Mouse (Mus musculus) heart, postnatal 25 days (tissue): ENCODE measurements around the gene Abat. TPM values are rescaled to one million over a fixed set of nuclear protein-coding genes. Genes with fewer than 3 reads are reported as not detected.
A peak's percentile ranks its signal among the peaks of the same experiment; 100 is the strongest.
"Not testable (repeated sequence)": the region's sequence is repeated elsewhere in the genome, so short reads cannot be mapped to it uniquely, and the experiment has no call there.

Experiments
- DNase-seq: peaks from one replicate; pipeline ENCODE4 v3.0.0; 2022; ENCODE audit warnings: low spot score
- intact Hi-C: fragments of 180-260 bp; cut with DNase I; formaldehyde crosslinking; loops from one replicate; pipeline ENCODE4 v1.15.1; 2025
- total RNA-seq, 2 experiments: library from RNA; stranded (reverse); gene quantifications; 2 replicates each; pipeline ENCODE4 v1.2.3; 2021

Gene Abat
- total RNA-seq, 2 experiments from 2014 or later: 5.5 to 5.6 TPM

DNA sequence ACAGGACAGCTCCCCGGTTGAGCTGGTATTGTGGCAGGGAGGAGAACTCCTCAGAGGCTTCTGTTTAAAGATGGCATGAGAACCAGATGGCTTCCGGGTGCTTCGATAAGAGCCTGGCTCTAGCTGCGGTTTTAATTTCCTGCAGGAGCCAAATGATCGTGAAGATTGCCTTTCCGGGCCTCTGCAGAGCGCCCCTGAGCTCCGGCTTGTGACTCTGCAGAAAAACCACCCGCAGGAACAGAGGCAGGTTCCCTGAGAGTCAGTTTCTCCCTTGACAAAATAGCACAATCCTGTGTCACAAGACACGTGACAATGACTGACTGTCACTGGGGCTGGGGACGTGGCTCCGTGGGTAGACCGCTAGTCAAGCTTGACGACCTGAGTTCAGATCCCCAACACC lies 16.8 kb downstream of the Abat start:
- intact Hi-C loops: no loop called here

GRCm38 (mm10) chr16:8532461-8532860 lies 19.2 kb downstream of the Abat start:
- DNase-seq: no peak
- intact Hi-C loops: no loop called here

More for the DNA sequence above, 16.8 kb downstream of the Abat start:
- DNase-seq: no peak

DNA sequence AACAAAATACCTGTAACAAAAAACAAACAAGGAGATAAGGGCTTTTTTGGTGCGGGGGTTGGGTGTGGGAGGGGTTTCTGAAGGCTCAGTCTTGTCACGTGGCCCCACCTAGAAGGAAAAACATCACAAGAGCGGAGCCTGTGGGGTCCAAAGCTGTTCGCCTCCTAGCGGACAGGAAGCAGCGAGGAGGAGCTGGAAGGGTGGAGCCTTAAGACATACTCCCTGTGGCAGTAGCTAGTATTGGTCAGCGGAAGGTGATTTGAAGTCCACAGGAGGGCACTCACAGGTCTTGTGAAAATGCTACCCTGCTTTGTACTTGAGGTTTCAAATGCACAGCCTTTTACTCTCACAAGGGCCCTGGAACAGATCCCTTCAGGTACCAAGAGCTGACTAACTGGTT lies 19.7 kb downstream of the Abat start:
- DNase-seq: no peak
- intact Hi-C loops: no loop called here

DNA sequence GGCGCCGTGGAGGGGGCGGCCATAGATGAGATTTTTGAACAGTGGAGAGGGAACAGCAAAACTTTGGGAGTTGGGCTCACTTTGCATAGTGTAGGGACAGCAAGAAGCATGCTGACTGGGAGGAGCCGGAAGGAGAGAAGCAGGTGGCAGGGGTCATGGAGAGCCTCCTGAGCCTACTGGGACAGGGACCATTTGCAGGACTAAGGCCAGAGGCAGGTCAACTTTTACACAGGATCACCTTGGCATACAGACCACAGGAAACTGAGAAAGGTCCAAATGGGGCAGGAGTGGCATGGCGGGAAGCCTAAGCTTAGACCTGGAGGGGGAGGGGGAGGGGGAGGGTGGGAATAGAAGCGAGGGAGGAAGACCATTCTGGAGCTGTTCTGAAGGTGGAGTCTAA lies 20.2 kb downstream of the Abat start:
- no peak for DNase-seq
- intact Hi-C loops: no loop called here

DNA sequence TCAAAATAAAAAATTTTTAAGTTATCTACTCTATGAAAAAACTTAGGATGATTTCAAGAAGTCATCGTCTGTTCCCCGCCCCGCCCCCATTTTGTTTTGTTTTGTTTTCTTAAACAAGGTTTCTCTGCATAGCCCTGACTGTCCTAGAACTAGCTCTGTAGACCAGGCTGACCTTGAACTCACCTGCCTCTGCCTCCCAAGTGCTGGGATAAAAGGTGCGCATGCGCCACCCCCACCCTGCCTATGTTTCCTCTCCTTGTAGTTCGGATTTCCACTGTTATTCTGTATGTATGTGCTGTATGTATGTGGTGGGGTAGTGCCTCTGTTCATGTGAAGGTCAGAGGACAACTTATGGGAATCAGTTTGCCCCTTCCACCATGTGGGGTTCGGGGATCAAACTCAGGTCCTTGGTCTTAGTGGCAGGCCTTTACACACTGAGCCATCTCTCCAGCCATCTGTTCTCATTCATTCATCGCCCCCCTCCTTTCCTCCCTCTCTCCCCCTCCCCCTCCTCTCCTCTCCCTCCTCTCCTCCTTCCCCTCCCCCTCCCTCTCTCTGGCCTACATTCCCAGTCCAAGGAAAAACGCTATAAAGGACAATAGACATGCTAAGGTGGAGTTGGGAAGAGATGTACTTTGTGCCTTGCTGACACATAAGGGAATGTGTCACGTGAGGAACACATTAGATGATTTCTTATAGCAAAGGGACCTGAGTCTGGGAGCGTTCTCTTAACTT lies 21.4 kb downstream of the Abat start:
- intact Hi-C loops: no loop called here
- no peak for DNase-seq

- no peak for DNase-seq
- intact Hi-C loops: no loop called here
Observed at GRCm38 (mm10) chr16:8535411-8535810, 22.2 kb downstream of the Abat start.

DNA sequence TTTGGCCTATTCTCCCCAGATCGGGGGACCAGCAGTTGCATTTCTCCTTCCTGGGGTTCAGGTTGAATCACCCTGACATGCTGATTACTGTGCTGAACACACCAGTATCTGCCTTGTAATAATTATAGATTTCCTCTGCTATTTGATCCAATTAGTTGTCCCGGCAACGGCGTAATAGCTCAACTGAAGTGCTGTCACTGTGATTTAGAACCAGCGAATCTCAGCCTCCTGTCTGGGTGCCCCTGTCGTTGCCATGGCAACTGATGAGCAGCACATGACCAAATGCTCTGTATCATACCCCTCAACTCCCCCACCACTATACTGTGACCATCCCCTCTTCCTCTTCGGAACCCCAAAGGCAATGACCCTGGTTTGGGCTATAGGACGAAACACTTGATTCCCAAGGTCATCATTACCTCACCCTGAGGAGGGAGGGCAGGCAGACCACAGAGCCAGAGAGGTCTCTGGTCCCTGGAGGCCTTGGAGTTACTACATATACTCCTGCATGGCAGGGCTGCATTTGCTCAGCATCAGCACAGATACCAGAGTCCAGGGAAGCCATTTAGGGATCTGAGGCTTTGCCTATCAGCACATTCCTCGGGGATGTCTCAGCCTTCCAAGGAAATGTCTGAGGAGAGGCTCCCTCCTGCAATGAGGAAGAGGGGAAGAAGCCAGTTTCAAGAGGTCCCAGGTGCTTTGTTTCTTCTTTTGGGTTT lies 26.1 kb downstream of the Abat start:
- intact Hi-C loops: no loop called here
- no peak for DNase-seq

DNA sequence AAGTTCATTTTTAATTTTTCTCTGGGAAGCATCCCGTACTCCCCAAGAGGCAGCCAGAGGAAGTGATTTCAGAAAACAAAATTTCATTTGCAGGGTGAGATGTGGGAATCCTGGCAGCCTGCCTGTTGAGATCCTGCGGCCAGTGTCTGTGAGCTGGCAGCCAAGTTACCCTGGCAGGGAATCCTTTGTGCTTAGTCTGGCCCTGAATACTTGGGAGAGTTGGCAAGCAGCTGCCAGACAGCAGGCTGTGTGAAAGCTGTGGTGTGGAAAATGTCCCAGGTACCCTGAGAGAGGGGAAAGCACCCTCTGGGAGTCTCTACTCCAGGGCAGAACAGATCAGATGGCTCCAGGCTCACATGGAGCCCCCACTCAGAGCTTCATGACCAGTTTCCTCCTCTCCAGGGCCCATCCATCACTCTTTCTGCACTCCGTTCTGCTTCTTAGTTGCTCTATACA lies 27.7 kb downstream of the Abat start:
- intact Hi-C loops: no loop called here
- DNase-seq: peak; percentile 55

GRCm38 (mm10) chr16:8547836-8548235 lies 34.6 kb downstream of the Abat start:
- no peak for DNase-seq
- intact Hi-C loops: no loop called here

DNA sequence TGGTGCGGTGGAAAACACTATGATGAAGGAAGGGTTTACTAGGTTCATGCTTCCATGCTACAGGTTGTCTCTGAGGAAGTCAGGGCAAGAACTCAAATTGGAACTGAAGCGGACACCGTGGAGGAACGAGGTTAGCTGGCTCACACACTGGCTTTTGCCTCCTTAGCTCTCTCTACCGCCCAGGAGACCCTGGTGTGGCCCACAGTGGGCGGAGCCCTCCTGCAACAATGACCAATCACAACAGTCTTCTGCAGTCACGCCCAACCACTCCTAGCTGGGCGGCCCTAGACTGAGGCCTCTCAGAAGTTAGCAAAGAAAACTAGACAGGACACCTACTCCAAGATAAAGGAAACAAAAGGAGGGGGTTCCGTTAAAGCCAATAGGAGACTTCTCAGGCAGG lies 36.3 kb downstream of the Abat start:
- intact Hi-C loops: no loop called here
- no peak for DNase-seq

DNA sequence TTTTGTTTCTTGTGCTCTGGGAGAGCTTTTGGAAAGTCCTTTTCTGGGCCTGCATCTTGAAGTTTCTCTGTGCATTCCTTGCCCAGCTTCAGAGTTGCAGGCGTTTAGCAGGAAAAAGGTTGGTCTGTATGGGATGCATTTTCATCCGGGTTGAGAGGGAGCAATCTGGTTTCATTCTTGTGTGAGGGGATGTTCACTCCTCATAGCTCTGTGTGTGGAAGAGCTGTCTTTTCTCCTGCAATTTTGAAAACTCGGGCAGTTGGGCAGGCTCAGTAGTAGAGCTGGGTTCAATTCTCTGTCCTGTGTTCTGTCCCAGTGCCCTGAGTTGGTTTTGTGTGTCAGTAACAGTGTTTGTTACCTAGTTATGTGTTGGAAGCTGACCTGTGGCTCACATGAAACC lies 41.1 kb downstream of the Abat start:
- DNase-seq: no peak
- intact Hi-C loops: no loop called here

- intact Hi-C loops, DNase-seq: not testable (repeated sequence)
Observed at GRCm38 (mm10) chr16:8554751-8555150, 41.5 kb downstream of the Abat start.

DNA sequence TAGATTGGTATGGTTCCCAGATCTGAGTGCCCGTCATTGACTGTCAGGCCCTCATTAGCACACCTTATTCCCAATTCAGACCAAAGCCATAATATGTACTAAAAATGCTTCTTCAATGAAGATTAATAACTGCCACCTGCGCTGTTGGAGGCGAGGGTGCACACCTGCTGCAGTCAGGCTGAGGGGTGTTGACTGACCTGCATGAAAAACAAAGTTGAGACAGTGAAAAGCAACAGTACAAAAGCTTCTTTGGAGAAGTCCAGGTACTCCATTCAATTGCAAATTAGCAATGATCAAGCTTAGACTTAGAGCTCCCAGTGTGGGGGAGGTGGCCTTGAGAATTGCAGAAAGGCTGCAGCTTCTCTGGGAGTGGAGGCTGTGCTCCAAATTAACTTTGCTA lies 42.1 kb downstream of the Abat start:
- intact Hi-C loops, DNase-seq: not testable (repeated sequence)

- intact Hi-C loops: no loop called here
- no peak for DNase-seq
Observed at GRCm38 (mm10) chr16:8560079-8560478, 46.9 kb downstream of the Abat start.

GRCm38 (mm10) chr16:8561101-8561500 lies 47.9 kb downstream of the Abat start:
- intact Hi-C loops, DNase-seq: not testable (repeated sequence)

DNA sequence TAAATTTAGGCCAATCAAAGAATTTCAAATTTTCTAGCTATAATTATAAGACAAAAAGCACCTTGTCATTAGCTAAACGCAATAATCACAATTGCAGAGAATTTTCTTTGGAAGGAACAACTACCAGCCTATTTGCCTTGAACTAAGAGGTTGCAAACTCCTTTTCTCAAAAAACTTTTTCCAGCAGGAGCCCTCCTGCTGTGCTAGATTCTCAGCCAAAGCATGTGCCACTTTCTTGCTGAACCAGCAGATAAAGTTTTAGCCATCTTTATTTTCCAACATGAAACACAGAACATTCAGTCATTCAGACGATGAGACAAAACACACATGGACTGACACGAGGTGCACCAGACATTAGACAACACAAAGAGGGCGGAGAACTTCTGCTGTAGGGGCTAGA lies 48.6 kb downstream of the Abat start:
- DNase-seq, intact Hi-C loops: not testable (repeated sequence)

DNA sequence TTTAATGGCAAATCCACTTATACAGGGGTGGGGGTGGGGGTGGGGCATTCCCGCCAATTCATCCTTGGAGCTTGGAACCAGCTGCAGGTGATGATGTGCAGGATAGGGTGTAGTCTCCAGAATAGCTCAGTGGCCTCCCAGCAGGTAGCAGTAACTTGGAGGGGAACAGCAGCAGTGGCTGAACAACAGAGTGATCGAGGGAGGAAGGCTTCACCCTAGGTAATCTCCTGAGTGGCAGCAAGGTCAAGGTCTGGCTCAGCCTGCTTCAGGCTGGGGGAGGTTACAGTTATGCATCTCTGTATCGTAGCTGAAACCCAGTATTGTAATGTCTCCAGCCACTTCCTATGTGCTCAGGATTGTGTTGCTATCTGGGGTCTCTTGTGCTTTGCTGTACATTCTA lies 49.6 kb downstream of the Abat start:
- intact Hi-C loops, DNase-seq: not testable (repeated sequence)

- intact Hi-C loops: no loop called here
- no peak for DNase-seq
Observed at GRCm38 (mm10) chr16:8564836-8565235, 51.6 kb downstream of the Abat start.

DNA sequence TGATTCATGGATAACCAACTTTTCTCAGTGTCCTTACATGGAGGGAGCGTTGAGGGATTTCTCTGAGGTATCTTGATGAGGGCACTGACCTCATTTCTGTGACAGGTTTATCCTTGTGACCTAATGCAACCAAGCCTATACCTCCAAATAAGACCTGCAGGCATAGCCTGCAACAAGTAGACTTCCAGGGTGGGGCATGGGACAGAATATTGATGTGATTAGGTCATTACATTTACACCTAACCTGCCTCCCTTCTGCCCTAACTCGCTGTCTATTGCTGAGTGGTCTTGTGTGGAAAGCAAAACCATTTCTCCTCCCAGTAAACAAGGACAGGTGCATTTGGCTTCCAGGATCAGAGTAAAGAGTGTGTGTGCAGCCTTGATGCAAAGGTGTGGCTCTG lies 52.3 kb downstream of the Abat start:
- no peak for DNase-seq
- intact Hi-C loops: no loop called here

DNA sequence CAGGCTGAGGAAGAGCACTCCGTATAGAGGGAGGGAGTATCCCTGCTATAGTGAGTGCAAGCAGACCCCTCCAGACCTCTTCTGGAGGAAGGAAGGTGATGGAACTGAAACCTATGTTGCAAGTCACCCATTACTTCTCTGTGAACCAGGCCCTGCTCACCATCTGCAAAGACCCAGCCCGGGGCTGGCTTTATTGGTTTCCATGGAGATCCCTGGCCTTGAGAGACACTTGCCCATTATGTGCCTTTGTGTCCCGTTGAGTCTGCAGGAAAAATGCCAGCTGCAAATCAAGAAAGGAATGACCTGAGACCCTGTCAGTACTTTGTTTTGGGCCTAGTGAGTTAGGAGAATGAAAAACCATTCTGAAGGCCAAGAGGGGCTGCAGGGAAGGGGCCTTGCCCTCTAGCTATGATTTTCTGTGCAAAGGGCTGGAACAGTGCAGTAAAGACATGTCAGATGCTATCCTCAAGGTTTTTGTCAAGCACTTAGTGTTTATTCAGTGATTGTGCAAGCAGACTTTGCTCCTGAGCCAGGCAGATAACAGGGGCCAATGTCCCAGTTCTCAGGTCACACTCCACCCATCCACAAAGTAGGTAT lies 53.0 kb downstream of the Abat start:
- no peak for DNase-seq

DNA sequence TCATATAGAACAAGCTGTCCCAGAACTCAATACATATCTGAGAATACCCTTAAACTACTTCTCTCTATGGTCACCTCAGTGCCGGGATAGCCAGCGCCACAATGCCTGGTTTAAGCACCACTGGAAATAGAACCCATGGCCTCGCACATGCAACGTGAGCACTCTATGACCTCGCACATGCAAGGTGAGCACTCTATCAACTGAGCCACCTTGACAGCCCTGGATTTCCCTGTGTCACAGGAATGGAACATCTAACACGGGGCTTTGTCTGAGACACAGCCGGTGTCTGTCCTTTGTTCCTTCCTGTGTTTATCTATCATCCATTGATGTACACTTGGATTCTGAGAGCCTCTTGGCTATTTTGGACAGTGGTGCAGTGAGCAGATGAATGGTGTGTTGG lies 55.7 kb downstream of the Abat start:
- DNase-seq: no peak
- intact Hi-C loops: no loop called here

More for the DNA sequence above, 53.0 kb downstream of the Abat start:
- intact Hi-C loops: no loop called here
